Mouse (Mus musculus) neutrophil, adult 5-6 weeks (primary cell): ENCODE results near the gene Pheta2. TPM values are rescaled to one million over a fixed set of nuclear protein-coding genes. Genes with fewer than 3 reads are reported as not detected.

ENCODE experiments used
- ATAC-seq: fragments of 151-379, 151-347 bp; 2 replicates; pipeline ENCODE4 v1.8.0; 2017; ENCODE audit warnings: mild to moderate bottlenecking, moderate TSS enrichment; ENCODE audit not compliant: insufficient number of reproducible peaks, poor library complexity, low FRiP score, severe bottlenecking; ENCODE audit errors: extremely low read depth
- total RNA-seq: library from RNA; stranded (forward); fragments of 200-1000 nt; gene quantifications from 2 replicates; pipeline ENCODE4 v1.2.3, GENCODE M21; 2017

Pheta2 gene
- total RNA-seq = 0.35 and 0.37 TPM in 2 replicates

- ATAC-seq = peak; percentile 80
Measured at GRCm38 (mm10) chr15:82338593-82339112, at the start of gene Pheta2, which contains the start of the genes Naga and Smdt1. TSS of gene Pheta2 (plus strand) at chr15:82338942. TSS of gene Naga (minus strand) at chr15:82338925. TSS of gene Smdt1 (plus strand) at chr15:82338959.

DNA sequence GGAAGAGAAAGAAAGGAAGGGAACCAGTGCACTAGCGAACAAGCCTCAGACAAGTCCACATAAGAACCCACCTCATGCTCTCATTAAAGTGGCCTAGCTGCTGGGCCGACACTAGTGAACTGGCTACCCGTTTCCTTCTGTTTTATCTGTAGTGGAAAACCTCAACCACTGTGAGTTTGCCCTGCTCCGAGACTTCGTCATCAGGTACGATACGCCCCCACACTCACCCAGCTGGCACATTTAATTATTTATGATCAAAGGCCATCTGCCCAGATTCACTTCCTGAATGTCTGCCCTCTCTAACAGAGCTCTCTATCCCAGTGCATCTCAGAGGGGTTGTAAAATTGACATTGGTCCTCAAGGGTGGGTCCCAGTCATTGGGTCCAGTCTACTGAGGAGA is 48.5 kb upstream of the Pheta2 start:
- no peak for ATAC-seq

GRCm38 (mm10) chr15:82292851-82293250 is 45.9 kb upstream of the Pheta2 start:
- ATAC-seq = no peak

DNA sequence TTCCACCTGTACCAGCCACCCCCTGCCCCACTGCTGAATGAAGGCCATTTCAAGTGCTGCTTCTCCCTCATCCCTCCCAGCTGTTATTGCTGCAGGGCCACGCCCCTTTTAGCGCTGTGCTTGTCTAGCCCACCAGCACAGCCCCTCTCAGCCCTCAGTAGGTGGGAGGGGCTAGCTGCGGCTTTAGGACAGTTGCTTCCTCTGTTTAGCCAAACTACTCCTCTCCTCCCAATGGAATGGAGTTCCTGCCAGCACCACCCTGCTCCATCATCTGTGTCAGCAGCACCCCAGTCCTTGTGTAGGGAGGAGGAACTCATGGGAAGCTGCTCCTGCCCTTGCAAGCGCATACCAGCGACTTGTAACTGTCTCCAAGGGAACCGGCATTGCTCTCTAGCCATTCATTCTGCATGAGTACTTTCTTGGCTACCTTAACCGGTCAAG is 45.5 kb upstream of the Pheta2 start:
- no peak for ATAC-seq

GRCm38 (mm10) chr15:82294059-82294458 is 44.7 kb upstream of the Pheta2 start:
- ATAC-seq = no peak

- ATAC-seq = no peak
Measured at GRCm38 (mm10) chr15:82298764-82299561, 39.8 kb upstream of the Pheta2 start, which contains the start of gene Wbp2nl. TSS of gene Wbp2nl (plus strand) at chr15:82298954.

DNA sequence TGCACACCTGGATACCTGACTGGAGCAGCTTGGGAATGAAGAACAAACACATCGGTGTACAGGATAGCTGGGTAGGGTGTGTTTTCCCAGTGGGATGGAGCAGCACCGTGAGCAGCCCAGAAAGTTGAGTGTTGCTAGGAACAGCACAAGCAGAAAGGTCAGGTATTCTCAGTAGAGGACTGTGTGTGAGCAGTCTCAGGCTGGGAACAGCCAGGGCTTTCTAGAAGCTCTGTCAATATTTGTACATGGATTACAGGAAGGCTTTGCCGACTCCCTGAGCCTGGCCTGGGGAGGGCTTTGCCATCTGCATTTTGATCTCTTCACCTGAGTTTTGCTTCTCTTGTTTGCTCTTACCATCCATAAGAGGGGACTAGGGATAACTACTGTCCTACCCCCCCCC is 31.6 kb upstream of the Pheta2 start:
- no peak for ATAC-seq

DNA sequence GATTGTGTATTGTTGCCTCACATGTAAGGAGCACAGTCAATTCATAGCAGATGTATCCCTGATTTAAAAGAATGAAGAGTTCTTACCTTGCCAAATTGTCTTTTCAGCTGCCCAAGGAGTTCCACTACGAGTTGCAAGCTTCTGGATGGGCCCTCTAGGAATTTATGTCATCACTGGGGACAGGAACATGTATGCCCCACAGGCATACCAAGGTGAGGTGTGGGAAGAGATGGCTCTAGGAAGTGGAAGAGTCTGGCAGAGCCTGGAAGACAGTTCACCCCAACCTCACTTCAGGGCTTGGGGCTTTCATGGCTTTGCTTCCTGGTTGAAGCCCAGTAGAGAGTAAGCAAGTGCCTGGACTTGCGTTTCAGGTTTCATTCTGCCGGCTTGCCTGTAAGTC is 30.3 kb upstream of the Pheta2 start:
- no peak for ATAC-seq

GRCm38 (mm10) chr15:82317839-82318238 is 20.9 kb upstream of the Pheta2 start:
- ATAC-seq = no peak

DNA sequence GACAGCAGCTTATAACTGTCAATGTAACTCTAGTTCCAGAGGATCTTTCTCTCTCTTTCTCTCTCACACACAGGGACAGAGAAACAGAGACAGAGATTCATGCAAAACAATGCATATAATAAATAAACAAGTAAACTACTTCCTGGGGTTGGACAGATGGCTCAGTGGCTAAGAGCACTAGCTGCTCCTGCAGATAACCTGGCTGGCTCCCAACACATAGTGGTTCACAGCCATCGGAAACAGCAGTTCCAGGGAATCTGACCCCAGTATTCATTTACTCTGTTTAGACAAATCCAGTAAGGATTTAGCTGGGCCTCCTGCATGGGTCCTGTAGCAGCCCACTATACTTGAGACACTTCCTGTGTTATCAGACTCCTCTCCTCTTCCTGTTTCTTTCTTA is 19.1 kb upstream of the Pheta2 start:
- no peak for ATAC-seq

- ATAC-seq = no peak
Measured at GRCm38 (mm10) chr15:82322195-82322594, 16.5 kb upstream of the Pheta2 start.

DNA sequence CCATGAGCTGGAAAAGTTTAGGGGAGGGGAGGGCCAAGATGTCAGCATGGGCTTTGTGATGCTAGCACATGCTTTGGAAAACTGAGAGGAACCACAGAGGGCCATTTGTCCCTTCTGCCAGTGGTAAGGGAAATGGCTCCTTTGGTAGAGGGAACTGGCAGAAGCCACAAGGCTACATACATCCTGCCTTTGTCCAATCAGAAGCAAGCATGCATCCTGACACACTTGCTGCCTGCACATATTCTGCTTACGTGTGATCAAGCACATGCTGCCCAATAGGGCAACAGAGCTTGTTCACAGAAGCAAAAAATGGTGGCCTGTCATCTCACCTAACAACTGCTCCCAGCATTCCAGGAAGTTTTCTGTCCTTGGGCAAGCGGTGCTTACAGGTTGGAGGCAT is 13.4 kb upstream of the Pheta2 start:
- no peak for ATAC-seq

DNA sequence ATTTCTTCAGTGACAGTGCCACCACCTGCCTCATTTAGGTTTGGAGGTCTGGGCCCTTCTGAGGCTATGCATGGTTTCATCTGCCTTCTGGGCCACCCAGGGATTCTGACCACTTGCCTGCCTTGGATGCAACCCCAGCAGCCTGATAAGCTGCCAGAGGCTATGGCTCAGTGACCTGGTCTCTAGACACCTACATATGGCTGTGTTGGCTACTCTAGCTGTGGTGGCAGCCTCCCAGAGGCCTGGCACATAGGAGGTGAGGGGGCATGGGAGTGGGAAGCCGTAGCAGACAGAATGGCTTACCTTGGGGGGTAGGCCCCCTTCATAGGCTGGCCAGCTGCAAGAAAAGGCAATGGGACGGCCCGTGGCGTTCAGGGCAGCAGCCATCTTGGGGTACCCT is 3.5 kb upstream of the Pheta2 start:
- no peak for ATAC-seq

DNA sequence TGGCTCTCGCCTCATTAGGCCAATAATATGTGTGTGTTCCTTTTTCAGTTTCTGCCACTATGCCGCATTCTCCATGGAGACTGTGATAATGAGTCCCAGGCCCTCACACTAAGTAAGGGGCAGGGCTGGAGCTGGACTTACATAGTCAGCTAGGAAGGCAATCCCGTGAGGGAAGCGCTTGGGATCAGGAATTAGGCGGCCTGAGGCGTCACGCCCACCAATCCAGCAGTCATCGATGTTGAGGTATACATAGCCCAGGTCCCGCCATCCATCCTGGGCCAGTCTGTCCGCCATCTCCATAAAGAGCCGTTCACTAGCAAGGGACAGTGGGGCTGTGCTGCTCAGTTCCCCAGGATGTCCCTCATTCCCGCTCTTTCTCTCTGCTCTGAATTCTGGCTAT is 2.1 kb upstream of the Pheta2 start:
- ATAC-seq = no peak

GRCm38 (mm10) chr15:82337875-82338274 is 867 bp upstream of the Pheta2 start:
- no peak for ATAC-seq

GRCm38 (mm10) chr15:82339150-82339549 is 408 bp downstream of the Pheta2 start:
- no peak for ATAC-seq

DNA sequence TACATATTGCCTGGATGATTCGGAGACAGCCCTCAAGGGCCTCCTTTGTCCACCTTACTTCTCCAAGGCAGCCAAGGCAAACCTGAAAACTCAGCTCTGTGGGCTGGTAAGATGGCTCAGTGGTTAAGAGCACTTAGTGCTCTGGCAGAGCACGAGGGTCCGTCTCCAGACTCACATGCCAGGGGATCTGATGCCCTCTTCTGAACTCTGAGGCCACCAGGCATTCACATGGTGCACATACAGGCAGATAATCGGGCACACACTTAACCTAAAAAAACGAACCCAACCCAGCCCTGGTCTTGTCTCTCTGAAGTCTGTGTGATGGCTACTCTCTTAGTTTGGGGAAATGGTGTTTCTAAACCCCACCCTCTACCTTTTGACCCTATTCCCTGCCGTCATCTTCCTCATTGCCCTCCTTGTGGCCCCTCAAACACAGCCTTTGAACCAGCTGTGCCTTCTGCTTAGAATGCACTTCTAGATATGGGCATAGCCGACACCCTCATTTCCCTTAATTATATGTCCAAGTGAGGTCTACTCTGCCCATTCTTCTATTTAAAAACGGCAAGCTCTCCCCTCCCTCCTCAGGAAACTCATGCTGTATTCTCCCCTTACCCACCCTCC is 1.0 kb downstream of the Pheta2 start:
- no peak for ATAC-seq

DNA sequence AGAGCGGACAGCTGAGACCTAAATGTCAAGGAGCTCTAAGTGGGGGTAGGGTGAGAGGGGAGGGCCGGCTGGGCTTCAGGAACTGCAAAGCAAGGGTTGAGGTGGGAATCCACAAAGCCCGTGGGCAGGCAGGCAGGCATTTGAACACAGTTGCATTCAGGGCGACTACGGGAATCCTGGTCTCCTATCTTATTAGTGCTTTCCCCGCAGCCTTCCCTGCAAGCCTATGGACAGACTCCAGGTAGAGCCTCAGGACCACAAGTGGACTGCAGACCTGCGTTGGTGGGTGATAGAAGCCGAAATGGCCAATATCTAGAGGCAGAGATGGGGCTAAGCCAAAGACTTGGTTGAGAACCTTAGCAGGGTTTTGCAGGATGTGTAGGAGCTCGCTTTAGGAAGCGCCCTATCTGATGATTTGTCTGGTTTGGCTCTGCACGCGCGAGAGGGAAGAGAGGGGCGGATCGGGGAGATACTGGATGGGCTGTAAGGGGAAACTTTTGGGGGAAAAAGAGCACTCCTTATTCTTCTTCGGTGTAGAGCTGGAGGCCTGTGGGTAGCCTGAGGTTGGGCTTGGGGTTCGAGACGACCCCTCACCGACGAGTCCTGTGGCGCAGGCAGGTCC is 1.8 kb downstream of the Pheta2 start:
- no peak for ATAC-seq

DNA sequence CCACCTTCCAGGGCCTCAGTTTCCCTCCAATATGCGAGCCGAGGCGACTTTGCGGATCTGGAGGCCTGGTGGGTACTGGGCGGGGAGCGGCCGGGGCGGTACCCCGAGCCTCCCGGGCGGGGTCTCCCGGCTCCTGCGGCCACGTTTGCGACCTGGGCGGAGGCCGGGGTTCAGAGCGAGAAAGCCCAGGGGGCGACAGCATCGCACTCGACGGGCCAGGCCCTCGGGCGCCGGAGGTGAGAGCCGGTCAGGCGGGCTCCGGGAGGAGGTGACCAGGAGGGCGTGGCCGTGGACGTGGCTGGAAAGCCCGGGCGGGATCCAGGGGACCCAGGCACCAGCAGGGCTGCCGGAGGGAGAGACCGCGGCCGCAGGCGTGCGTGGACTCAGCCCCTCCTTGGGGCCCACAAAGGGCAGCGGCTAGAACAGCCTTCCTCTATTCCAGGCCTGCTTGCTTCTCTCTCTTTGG is 2.3 kb downstream of the Pheta2 start:
- ATAC-seq = no peak
